Mouse (Mus musculus) spleen, postnatal 4 days (tissue): ENCODE results near the gene Arl6ip6.

ENCODE experiments used
- DNase-seq, 2 experiments: peaks; one replicate each; pipeline ENCODE4 v3.0.0; 2022; ENCODE audit warnings: low spot score in 2 of 2

The Arl6ip6 gene

GRCm38 (mm10) chr2:53191523-53192220, at the start of gene Arl6ip6:
TSS of gene Arl6ip6 (plus strand) at chr2:53191726.
- peak; percentile 98 to 99 for DNase-seq

GRCm38 (mm10) chr2:53146852-53147251, 44.7 kb upstream of the Arl6ip6 start:
- DNase-seq, result no peak

- DNase-seq, result no peak
Observed at GRCm38 (mm10) chr2:53173966-53174365, 17.6 kb upstream of the Arl6ip6 start.

GRCm38 (mm10) chr2:53178966-53179365, 12.6 kb upstream of the Arl6ip6 start:
- no peak for DNase-seq

- no peak for DNase-seq
Observed at GRCm38 (mm10) chr2:53179876-53180275, 11.7 kb upstream of the Arl6ip6 start.

- DNase-seq, result peak in 1 of 2 experiments; percentile 59
Observed at GRCm38 (mm10) chr2:53189811-53190210, 1.7 kb upstream of the Arl6ip6 start.

GRCm38 (mm10) chr2:53190684-53191511, 628 bp upstream of the Arl6ip6 start, which contains the start of gene Prpf40a:
TSS of gene Prpf40a (minus strand) at chr2:53191284.
- peak; percentile 98 to 99 for DNase-seq

- no peak for DNase-seq
Observed at GRCm38 (mm10) chr2:53192386-53192785, 860 bp downstream of the Arl6ip6 start.

- no peak for DNase-seq
Observed at GRCm38 (mm10) chr2:53196431-53196830, 4.9 kb downstream of the Arl6ip6 start.

- DNase-seq, result no peak
Observed at GRCm38 (mm10) chr2:53199203-53199602, 7.7 kb downstream of the Arl6ip6 start.

GRCm38 (mm10) chr2:53200164-53200885, 8.8 kb downstream of the Arl6ip6 start:
- no peak for DNase-seq

- no peak for DNase-seq
Observed at GRCm38 (mm10) chr2:53204373-53205274, 13.1 kb downstream of the Arl6ip6 start.

- DNase-seq, result no peak
Observed at GRCm38 (mm10) chr2:53206749-53207148, 15.2 kb downstream of the Arl6ip6 start.

GRCm38 (mm10) chr2:53213493-53213892, 22.0 kb downstream of the Arl6ip6 start:
- DNase-seq, result no peak

GRCm38 (mm10) chr2:53222242-53222641, 30.7 kb downstream of the Arl6ip6 start:
- DNase-seq, result no peak

- DNase-seq, result no peak
Observed at GRCm38 (mm10) chr2:53256982-53257381, 65.5 kb downstream of the Arl6ip6 start.
